Mouse (Mus musculus) midbrain, embryonic 16.5 days (tissue): ENCODE measurements around the gene Ccnc. TPM values are rescaled to one million over a fixed set of nuclear protein-coding genes. Genes with fewer than 3 reads are reported as not detected.

Experiments
- ATAC-seq: fragments of 200-750 bp; cut with Nextera tagmentation; 2 replicates; pipeline ENCODE4 v1.8.0; 2017; ENCODE audit warnings: moderate TSS enrichment
- H3K27ac ChIP-seq: fragments of 300-500 bp; sonication (generic); 2 replicates; pipeline ENCODE4 v1.5.1; 2014; ENCODE audit warnings: mild to moderate bottlenecking, low read length, mixed read lengths
- H3K27me3 ChIP-seq: fragments of 300-500 bp; sonication (generic); 2 replicates; pipeline ENCODE4 v1.6.1; 2014; ENCODE audit warnings: low read depth, low read length, mixed read lengths; ENCODE audit not compliant: control insufficient read depth, insufficient read depth
- H3K36me3 ChIP-seq: fragments of 300-500 bp; sonication (generic); 2 replicates; pipeline ENCODE4 v1.6.1; 2014; ENCODE audit warnings: mild to moderate bottlenecking, low read length, moderate library complexity, mixed read lengths; ENCODE audit not compliant: control insufficient read depth, insufficient read depth
- H3K4me1 ChIP-seq: fragments of 300-500 bp; sonication (generic); 2 replicates; pipeline ENCODE4 v1.6.1; 2014; ENCODE audit warnings: mild to moderate bottlenecking, low read length, mixed read lengths; ENCODE audit not compliant: control insufficient read depth, insufficient read depth
- H3K4me2 ChIP-seq: fragments of 300-500 bp; sonication (generic); 2 replicates; pipeline ENCODE4 v1.6.1; 2014; ENCODE audit warnings: mild to moderate bottlenecking, low read length, mixed read lengths
- H3K4me3 ChIP-seq: fragments of 300-500 bp; sonication (generic); 2 replicates; pipeline ENCODE4 v1.5.1; 2014; ENCODE audit warnings: low read depth, mild to moderate bottlenecking, low read length, moderate library complexity, mixed read lengths
- H3K9ac ChIP-seq: fragments of 300-500 bp; sonication (generic); 2 replicates; pipeline ENCODE4 v1.6.1; 2014; ENCODE audit warnings: low read depth, low read length, mixed read lengths
- H3K9me3 ChIP-seq: fragments of 300-500 bp; sonication (generic); replicated peaks from 2 replicates; pipeline ENCODE4 v1.6.1; 2014; ENCODE audit warnings: mild to moderate bottlenecking, low read length, mixed read lengths; ENCODE audit not compliant: control insufficient read depth, poor library complexity, severe bottlenecking
- WGBS: fragments of 180-500 bp; shearing (Covaris S2); extraction: QIAGEN DNeasy Blood & Tissue Kit; methylation state at CpG from one replicate; pipeline ENCODE4 v1.1.7; 2014; 5-methylcytosine and 5-hydroxymethylcytosine counted together
- polyA plus RNA-seq: library from polyadenylated mRNA; unstranded; fragments of >200 nt; fragmentation: Nextera tagmentation; extraction: Ambion mirVana; gene quantifications from 2 replicates; pipeline ENCODE4 v1.2.1, GENCODE M21; 2015

Gene Ccnc
- polyA plus RNA-seq, 1 experiment from 2014 or later = 75.0 TPM

DNA sequence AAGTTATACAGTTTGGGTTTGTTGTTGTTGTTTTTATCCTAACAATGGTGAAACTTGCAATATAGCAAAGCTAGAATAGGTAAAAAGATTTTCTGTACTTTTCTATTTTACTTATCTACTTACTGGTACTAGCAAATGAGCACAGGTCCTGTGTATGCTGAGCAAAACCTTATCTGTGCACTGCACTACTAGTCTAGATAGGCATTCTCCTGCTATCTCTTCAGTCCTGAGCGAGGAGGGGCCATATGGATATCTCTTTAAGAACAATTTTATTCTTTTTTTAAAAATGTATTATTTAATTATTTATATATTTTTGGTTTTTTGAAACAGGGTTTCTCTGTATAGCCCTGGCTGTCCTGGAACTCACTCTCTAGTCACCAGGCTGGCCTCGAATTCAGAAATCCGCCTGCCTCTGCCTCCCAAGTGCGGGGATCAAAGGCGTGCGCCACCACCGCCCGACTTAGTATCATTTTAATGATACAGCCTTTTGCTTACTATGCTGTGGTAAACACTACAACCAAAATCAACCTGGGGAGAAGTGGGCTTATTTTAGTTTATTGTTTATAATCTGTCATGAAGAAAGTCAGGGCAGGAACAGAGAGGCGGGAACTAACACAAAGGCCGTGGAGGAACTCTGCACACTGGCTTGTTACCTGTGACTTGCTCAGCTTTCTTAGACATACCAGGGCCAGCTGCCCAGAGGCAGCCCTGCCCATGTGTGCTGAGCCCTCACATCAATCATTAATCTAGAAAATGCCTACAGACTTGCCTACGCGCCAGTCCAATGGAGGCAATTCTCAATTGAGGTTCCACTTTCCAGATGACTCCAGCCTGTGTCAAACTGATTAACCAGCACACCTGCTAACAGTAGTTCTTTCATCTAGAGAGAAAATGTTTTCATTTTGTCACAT is 53.6 kb downstream of the Ccnc start:
- WGBS = 96% methylated on average over 12 of the region's 12 CpGs
- H3K4me2 ChIP-seq = no peak overlapping the region
- H3K9me3 ChIP-seq = no peaks in the 10 kb centered on the region
- no peak overlapping the region for H3K4me3 ChIP-seq
- peaks cover 29% of the 10 kb centered on the region for H3K36me3 ChIP-seq
- H3K27me3 ChIP-seq = no peaks in the 10 kb centered on the region
- ATAC-seq = no peak
- H3K4me1 ChIP-seq = peaks cover 8% of the 10 kb centered on the region
- H3K9ac ChIP-seq = no peak overlapping the region
- H3K27ac ChIP-seq = no peak overlapping the region

DNA sequence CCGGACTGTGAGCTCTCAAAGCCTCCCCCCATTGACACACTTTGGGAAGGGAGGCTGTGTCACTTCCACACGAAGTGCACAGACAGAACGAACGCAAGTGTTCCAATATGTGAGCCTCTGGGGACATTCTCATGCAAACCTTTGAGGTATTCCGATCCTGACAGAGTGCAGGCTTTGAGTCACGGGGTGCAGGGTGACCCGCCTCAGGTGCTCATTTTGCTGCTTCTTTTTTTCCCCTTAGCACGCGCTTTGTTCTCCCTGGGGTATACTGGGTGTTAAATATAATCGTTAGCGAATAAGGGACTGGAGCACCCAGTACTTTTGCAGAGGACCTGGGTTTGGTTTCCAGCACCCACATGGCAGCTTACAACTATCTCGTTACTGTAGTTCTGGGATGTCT is 58.8 kb downstream of the Ccnc start:
- H3K27me3 ChIP-seq = no peaks in the 10 kb centered on the region
- H3K4me2 ChIP-seq = no peak overlapping the region
- no peaks in the 10 kb centered on the region for H3K9me3 ChIP-seq
- 97% methylated on average over 12 of the region's 12 CpGs for WGBS
- H3K4me1 ChIP-seq = no peaks in the 10 kb centered on the region
- H3K27ac ChIP-seq = no peak overlapping the region
- ATAC-seq = no peak
- H3K9ac ChIP-seq = no peak overlapping the region
- H3K36me3 ChIP-seq = peaks cover 37% of the 10 kb centered on the region
- H3K4me3 ChIP-seq = no peak overlapping the region

DNA sequence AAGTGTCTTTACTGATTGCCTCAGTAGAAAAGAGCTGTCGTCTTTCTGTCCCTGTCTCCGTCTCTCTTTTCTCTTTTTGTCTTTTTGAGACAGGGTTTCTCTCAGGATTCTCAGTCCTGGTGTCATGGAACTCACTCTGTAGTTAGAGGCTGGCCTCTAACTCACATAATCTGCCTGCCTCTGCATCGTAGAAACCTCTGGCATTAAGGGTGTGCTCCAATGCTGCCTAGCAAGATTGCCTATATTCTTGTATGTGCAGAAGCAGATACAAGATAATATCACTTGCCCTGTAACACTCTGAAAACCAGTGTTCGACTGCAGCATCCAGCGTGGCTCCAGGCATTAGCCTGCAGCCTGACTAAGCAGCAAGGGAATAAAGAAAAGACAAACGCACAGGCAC is 61.4 kb downstream of the Ccnc start:
- peaks cover 25% of the 10 kb centered on the region for H3K36me3 ChIP-seq
- no peak overlapping the region for H3K4me2 ChIP-seq
- no peak overlapping the region for H3K9ac ChIP-seq
- no peaks in the 10 kb centered on the region for H3K9me3 ChIP-seq
- no peak for ATAC-seq
- 83% methylated on average over 6 of the region's 6 CpGs for WGBS
- H3K4me3 ChIP-seq = no peak overlapping the region
- H3K4me1 ChIP-seq = no peaks in the 10 kb centered on the region
- H3K27ac ChIP-seq = no peak overlapping the region
- H3K27me3 ChIP-seq = no peaks in the 10 kb centered on the region

DNA sequence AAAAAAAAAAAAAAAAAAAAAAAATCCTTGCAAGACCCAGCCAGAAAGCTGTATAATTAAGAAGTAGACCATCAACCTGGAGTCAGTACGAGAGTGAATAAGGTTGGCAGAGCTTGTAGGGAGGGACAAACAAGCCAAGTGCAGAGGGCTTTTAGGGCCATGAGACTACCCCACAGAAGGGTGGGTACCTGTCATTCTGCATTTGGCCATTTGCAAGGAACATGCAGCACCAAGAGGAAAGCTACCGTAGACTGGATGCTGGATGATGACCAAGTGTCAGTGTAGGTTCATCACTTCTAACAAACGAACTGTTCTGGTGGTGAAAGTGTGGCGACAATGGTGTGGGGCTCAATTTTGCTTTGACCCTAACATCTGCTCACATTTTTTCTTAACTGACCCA is 62.3 kb downstream of the Ccnc start:
- H3K27ac ChIP-seq = no peak overlapping the region
- H3K27me3 ChIP-seq = no peaks in the 10 kb centered on the region
- WGBS = 95% methylated on average over 4 of the region's 4 CpGs
- H3K4me3 ChIP-seq = no peak overlapping the region
- H3K36me3 ChIP-seq = peaks cover 21% of the 10 kb centered on the region
- H3K4me2 ChIP-seq = no peak overlapping the region
- ATAC-seq = no peak
- no peaks in the 10 kb centered on the region for H3K9me3 ChIP-seq
- H3K9ac ChIP-seq = no peak overlapping the region
- no peaks in the 10 kb centered on the region for H3K4me1 ChIP-seq

DNA sequence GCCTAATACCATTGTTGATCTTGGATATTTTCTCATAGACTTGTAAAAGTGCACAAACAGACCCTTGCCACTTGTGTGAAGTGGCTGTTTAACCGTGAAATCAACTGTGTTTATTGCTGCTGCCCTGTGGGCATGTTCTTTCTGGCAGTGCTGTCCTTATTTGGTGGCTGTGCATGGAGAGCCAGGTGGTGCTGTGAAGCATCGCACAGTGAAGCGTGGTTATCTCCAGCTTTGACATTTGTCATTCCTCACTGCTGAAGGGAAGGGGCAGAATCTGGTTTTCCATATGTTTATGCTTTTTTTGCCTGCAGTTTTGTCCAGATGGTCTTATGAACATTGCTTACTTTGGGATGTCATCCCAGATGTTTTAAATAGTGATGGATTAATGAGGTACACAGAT is 66.1 kb downstream of the Ccnc start:
- peaks cover 2% of the 10 kb centered on the region; the same call in 1 of the 2 replicates for H3K36me3 ChIP-seq
- no peak overlapping the region for H3K4me3 ChIP-seq
- H3K4me2 ChIP-seq = no peak overlapping the region
- no peak overlapping the region for H3K27ac ChIP-seq
- no peaks in the 10 kb centered on the region for H3K9me3 ChIP-seq
- no peaks in the 10 kb centered on the region for H3K27me3 ChIP-seq
- H3K9ac ChIP-seq = no peak overlapping the region
- WGBS = 78% methylated on average over 3 of the region's 3 CpGs
- no peak for ATAC-seq
- H3K4me1 ChIP-seq = no peaks in the 10 kb centered on the region

DNA sequence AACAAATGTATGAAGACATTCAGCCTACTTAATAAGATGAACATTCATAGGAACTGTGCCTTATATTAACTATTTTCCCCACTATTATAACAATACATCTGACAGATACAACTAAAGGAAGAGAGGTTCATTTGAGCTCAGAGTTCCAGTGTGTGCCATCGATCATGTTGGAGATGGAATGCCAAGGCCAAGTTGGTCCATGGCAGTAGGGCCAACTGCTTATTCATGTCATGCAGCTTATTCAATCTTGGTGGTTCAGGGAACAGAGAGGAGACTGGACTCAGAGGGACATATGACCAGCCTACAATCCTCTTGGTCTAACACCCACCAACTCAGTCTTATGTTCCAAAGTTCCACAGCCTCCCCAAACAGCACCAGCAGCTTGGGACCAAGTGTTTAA is 73.5 kb downstream of the Ccnc start:
- WGBS = 89% methylated on average over 1 of the region's 1 CpGs
- Histone ChIP-seq H3K27ac (no peak overlapping the region), H3K9me3 (no peaks in the 10 kb centered on the region), H3K9ac (no peak overlapping the region), H3K27me3 (no peaks in the 10 kb centered on the region), H3K36me3 (peaks cover 21% of the 10 kb centered on the region), H3K4me1 (no peaks in the 10 kb centered on the region), H3K4me3 (no peak overlapping the region), H3K4me2 (no peak overlapping the region)
- no peak for ATAC-seq

DNA sequence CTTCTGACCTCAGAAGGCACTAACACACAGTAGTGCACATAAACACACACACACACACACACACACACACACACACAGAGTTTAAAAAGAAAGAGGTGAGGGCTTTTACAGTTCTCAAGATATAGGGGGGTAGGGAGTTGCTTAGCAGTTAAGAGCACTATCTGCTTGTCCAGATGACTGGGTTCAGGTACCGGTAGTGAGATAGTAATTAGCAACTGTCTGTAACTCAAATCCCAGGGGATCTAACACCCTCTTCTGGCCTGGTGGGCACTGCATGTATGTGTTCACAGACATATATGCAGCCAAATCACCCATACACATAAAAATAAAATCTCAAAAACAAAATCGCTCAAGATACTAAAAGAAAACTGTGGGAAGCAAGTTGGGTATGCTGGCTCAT is 74.1 kb downstream of the Ccnc start:
- Histone ChIP-seq H3K4me1 (no peaks in the 10 kb centered on the region), H3K27ac (no peak overlapping the region), H3K4me3 (no peak overlapping the region), H3K27me3 (no peaks in the 10 kb centered on the region), H3K9ac (no peak overlapping the region), H3K36me3 (peaks cover 21% of the 10 kb centered on the region), H3K4me2 (no peak overlapping the region), H3K9me3 (no peaks in the 10 kb centered on the region)
- 93% methylated on average over 2 of the region's 2 CpGs for WGBS
- no peak for ATAC-seq

DNA sequence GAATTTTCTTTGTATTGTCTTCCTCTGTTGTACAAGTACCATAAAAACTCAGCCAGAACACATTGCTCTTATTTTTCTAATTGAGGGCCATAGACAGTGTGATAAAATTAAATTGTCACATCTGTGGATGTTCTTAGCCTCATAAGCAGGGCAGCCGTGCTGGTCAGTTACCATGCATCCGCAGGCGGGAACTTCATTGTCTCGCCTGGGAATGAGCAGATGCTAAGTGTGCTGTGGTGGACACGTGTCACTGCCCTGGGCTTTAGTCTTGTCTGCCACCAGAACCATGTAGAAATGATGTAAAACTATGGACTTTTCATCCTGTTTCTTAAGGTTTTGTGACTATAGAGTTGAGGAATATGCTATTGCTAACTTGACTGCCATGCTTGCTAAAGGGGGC is 79.7 kb downstream of the Ccnc start:
- Histone ChIP-seq H3K4me3 (no peak overlapping the region), H3K36me3 (0 out of 2 replicates have a peak, but pooled peaks cover 13% of the 10 kb centered on the region), H3K4me1 (no peaks in the 10 kb centered on the region), H3K4me2 (no peak overlapping the region), H3K9ac (no peak overlapping the region), H3K9me3 (no peaks in the 10 kb centered on the region), H3K27ac (no peak overlapping the region), H3K27me3 (no peaks in the 10 kb centered on the region)
- WGBS = 54% methylated on average over 5 of the region's 5 CpGs
- ATAC-seq = no peak
